Mouse (Mus musculus) lung, embryonic 14.5 days (tissue): ENCODE results near the gene Gda. TPM values are rescaled to one million over a fixed set of nuclear protein-coding genes. Genes with fewer than 3 reads are reported as not detected.

Experiments used
- ATAC-seq: fragments of 200-750 bp; cut with Nextera tagmentation; 2 replicates; pipeline ENCODE4 v1.8.0; 2017; ENCODE audit warnings: mild to moderate bottlenecking, moderate TSS enrichment, moderate library complexity; ENCODE audit not compliant: insufficient read depth
- DNase-seq: peaks from one replicate; pipeline ENCODE4 v3.0.0-alpha.2; 2015
- H3K27ac ChIP-seq: fragments of 300-500 bp; sonication (generic); 2 replicates; pipeline ENCODE4 v1.5.1; 2014; ENCODE audit warnings: low read depth, mild to moderate bottlenecking, moderate library complexity
- H3K27me3 ChIP-seq: fragments of 300-500 bp; sonication (generic); 2 replicates; pipeline ENCODE4 v1.6.1; 2014; ENCODE audit warnings: low read length, control low read depth; ENCODE audit not compliant: insufficient read depth
- H3K36me3 ChIP-seq: fragments of 300-500 bp; sonication (generic); 2 replicates; pipeline ENCODE4 v1.6.1; 2014; ENCODE audit warnings: control low read depth; ENCODE audit not compliant: insufficient read depth
- H3K4me1 ChIP-seq: fragments of 300-500 bp; sonication (generic); 2 replicates; pipeline ENCODE4 v1.6.1; 2014; ENCODE audit warnings: antibody characterized with exemption, control low read depth; ENCODE audit not compliant: insufficient read depth
- H3K4me2 ChIP-seq: fragments of 300-500 bp; sonication (generic); 2 replicates; pipeline ENCODE4 v1.6.1; 2014; ENCODE audit warnings: mild to moderate bottlenecking
- H3K4me3 ChIP-seq: fragments of 300-500 bp; sonication (generic); 2 replicates; pipeline ENCODE4 v1.5.1; 2014; ENCODE audit warnings: low read depth, low read length
- H3K9ac ChIP-seq: fragments of 300-500 bp; sonication (generic); 2 replicates; pipeline ENCODE4 v1.6.1; 2014
- H3K9me3 ChIP-seq: fragments of 300-500 bp; sonication (generic); 2 replicates; pipeline ENCODE4 v1.6.1; 2016; ENCODE audit warnings: low read depth, low read length, control low read depth
- CTCF ChIP-seq: IDR thresholded peaks from 2 replicates; pipeline ENCODE4 v1.5.1; 2016; ENCODE audit warnings: antibody characterized with exemption, low read depth
- WGBS: fragments of 180-500 bp; shearing (Covaris S2); extraction: QIAGEN DNeasy Blood & Tissue Kit; methylation state at CpG from one replicate; pipeline ENCODE4 v1.1.7; 2014; 5-methylcytosine and 5-hydroxymethylcytosine counted together
- polyA plus RNA-seq: library from polyadenylated mRNA; unstranded; fragments of >200 nt; fragmentation: Nextera tagmentation; extraction: Ambion mirVana; gene quantifications from 2 replicates; pipeline ENCODE4 v1.2.1, GENCODE M21; 2014

The Gda gene
- polyA plus RNA-seq, 1 experiment from 2014 or later, result 0.26 TPM

GRCm38 (mm10) chr19:21349634-21350033, 123.6 kb downstream of the Gda start:
- Histone ChIP-seq H3K4me2 (no peak overlapping the region), H3K36me3 (no peaks in the 10 kb centered on the region), H3K27ac (no peak overlapping the region), H3K9me3 (no peaks in the 10 kb centered on the region), H3K4me1 (no peaks in the 10 kb centered on the region), H3K27me3 (no peaks in the 10 kb centered on the region), H3K4me3 (no peak overlapping the region), H3K9ac (no peak overlapping the region)
- 70% methylated on average over 6 of the region's 6 CpGs for WGBS
- ATAC-seq (no peak), DNase-seq (no peak)
- TF ChIP-seq CTCF, result no peak

GRCm38 (mm10) chr19:21346646-21347045, 126.6 kb downstream of the Gda start:
- no peak overlapping the region for H3K9ac ChIP-seq
- no peaks in the 10 kb centered on the region for H3K4me1 ChIP-seq
- no peak overlapping the region for H3K4me3 ChIP-seq
- H3K9me3 ChIP-seq, result no peaks in the 10 kb centered on the region
- 85% methylated on average over 6 of the region's 6 CpGs for WGBS
- ATAC-seq (no peak), DNase-seq (no peak)
- TF ChIP-seq CTCF, result no peak
- H3K4me2 ChIP-seq, result no peak overlapping the region
- no peaks in the 10 kb centered on the region for H3K27me3 ChIP-seq
- H3K36me3 ChIP-seq, result no peaks in the 10 kb centered on the region
- no peak overlapping the region for H3K27ac ChIP-seq

Other genes with a start within 250 kb of the Gda start
- gene Zfand5, start 201.2 kb downstream of the Gda start, polyA plus RNA-seq, result 106 and 110 TPM in 2 replicates
- gene 1110059E24Rik, start 179.5 kb upstream of the Gda start, polyA plus RNA-seq, result 64.8 and 74.4 TPM in 2 replicates
- gene Abhd17b, start 179.7 kb upstream of the Gda start, polyA plus RNA-seq, result 36.0 and 38.3 TPM in 2 replicates